Mouse (Mus musculus): ENCODE data around the gene Rtn4ip1.

The Rtn4ip1 gene

DNA sequence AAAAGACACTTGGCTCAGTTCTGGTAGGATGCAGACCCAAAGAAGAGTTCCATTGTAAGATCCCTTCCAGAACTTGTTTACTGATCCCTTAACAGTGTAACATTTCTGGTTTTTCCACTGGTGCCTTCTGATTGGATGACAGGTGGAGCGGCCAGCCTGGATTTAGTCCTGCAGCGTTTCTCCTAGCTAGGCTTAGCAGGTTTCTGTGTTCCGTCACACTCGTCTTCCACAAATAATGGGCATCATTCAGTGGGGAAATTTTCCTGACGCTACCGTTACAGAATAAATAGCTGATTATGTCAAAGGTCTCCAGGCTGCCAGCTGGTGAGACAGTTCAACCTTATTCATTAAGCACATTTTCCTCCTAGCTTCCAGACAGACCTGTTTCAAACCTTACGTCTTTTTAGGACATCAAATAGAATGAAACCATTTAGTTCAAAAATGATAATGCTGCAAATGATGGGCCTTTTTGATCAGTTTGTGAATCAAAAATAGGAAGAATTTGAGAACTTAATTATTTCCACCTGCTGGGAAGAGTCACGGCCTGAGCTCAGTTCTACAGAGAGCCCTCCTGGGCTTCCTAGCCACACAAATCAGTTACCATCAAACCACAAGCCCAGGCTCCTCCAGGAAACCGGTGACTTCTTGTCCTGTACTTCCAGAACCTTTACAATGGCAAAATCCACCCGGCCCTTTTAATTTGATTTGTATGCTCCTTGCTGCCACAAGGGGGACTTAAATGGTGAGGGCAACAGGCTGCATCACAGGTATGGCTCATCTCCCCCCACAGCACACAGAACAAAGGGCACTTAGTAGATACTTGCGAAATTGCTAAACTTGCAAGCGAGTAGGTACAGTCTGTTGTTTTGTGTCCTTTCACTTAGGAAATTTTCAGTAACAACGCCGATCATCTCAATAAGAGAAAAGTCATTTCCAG is 100.7 kb downstream of the Rtn4ip1 start:
- peak; percentile 83 for DNase-seq (ENCODE audit: low read depth, low spot score)

DNA sequence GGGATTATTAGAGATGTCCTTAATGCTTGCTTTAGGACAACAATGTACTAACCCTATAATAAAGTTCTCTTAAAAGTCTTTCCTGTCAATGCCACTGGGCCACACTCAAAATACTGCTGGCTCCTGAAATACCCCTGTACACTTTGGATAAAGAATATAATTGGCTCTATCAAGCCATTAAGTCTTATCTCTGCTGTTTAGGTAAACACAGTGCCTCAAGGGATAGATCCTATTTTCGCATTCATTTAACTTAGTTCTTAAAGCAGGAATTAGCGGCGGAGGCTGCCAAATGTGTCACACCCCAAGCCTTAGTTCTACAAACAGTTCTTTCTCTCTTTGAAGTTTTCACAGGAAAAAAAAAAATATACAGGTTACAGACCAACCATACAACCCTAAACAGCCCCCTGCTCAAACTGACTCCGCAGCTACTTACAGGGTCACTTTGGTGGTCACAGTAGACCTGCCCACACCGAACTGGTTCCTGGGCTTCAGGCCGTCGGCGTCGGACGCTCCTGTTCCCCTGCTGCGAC is 101.5 kb downstream of the Rtn4ip1 start:
- no peak for DNase-seq (ENCODE audit: low read depth, low spot score)

DNA sequence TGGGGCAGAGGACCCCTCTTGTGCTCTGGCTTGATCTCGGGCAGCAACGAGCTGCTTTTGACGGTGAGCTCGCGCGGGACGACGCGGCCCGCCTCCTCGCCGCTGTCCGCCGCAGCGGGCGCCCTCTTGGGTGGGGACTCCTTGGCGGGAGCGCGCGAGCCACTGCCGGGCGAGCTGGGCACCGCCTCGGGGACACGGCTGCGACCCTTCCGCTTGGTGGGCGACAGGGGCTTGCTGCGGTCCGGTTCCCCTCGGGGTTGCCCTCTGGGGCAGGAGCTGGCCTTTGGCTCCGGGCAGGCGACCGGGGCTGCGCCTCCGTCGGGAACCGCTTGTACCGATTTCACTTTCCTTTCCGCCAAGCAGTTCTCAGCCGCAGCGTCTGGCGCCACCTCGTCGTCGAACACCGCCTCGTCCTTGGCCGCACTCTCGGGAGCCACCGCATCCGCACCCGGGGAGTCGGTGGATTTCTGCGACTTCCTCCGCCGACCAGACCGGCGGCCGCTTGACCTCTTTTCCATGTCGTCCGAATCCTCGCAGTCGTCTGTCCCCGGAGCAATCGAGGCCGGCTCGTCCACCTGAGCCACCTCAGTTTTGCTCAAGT is 102.0 kb downstream of the Rtn4ip1 start:
- peak; percentile 20 for DNase-seq (ENCODE audit: low read depth, low spot score)

DNA sequence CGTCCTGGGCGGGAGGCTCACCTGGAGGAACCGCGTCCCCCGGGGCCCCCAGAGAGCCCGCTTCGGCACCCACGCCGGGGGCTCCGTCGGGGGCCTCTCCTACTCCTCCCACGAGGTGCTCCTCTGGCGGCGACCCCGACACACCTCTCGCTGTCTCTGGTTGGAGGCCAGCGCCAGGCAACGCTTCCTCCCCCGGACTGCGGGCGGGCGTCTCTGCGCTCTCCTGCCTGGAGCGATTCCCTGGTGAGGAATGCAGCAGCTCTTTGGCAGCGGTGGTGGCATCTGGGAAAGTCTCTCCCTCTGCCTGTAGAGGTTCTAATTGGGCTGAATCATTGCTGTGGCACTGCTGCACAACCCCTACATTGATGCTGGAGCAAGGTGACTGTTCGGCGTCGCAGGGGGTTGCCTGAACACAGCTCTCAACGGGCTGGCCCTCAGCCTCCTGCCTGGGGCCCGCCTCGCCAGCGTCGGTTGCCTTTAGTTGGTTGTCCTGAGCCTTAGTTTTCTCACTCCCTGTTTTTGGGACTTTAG is 102.7 kb downstream of the Rtn4ip1 start:
- peak; percentile 40 for DNase-seq (ENCODE audit: low read depth, low spot score)

DNA sequence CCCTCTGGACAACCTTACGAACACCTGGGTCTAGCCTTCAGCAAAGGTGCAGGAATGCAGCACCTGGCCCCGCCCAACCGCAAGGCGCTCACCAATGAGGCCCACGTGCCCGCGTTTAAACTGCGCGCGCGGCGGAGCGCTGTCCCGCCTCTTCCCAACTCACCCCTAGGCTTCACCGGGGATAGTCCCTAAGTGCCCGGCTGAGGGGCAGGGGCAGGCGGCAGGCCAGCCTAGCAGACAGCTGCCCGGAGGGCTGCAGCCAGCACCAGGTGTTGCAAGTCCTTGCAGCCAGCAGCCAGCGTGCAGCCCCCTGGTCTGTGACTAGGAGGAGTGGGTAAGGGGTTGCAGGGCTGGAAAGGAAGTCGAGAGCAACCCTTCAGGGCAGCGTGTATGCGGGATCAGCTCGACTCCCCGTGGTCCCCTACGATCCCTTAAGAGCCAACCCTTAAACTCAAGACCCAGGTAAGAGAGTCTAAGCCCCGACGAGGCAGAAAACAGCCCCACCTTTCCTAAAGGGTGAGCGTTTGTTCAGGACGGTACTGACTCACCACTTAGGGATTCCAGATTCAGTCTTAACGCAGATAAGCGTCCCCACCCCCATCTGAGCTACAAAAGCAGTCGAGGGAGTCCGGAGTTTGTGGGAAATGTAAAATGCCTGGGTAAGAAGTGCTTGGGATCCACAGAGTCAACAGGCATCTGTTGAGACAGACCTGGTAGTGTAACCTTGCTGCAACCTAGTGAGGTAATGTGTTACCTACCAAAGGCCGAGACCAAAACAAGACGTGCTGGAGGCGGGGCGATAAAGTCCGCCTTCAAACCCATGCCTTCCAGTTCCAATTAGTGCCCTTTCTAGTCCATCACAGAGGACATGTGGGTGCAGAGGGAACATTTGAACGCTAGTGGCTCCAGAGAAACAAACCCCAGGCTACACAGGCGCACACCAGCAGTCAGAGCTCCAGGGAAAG is 104.4 kb downstream of the Rtn4ip1 start:
- peak; percentile 62 for DNase-seq (ENCODE audit: low read depth, low spot score)
